Mouse (Mus musculus): ENCODE measurements at regions not wholly inside any gene's neighbourhood (a gene's known extent, or its start where the extent isn't known, plus 50 kb on each side); places are given as distances from the start of the nearest gene placed in this dataset.

DNA sequence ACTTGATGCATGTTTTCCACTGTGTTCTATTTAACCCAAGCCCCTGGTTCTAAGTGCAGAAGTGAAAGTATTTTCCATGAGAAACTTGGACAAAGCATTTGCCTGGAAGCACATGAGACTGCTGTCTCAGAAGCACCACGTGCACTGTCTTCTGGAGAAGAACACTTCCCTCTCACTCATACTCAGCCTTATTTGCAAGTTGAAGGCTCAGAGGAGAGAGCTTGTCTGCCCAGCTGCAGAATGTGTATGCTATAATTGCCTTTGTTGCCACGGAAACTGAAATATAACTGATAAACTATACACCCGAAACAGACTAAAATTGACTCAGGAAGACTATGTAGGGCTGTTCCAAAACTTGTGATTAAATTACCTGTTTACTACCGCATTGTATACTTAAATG, 3230.3 kb downstream of the 9330182O14Rik start:
- Histone ChIP-seq H3K4me3 (no peak overlapping the region), H3ac (ENCODE audit: control insufficient read depth, insufficient read length) (no peak overlapping the region), H3K36me3 (ENCODE audit: control insufficient read depth, insufficient read depth) (no peaks in the 10 kb centered on the region), H3K27me3 (ENCODE audit: control insufficient read depth, insufficient read depth, insufficient read length) (no peaks in the 10 kb centered on the region), H3K4me2 (ENCODE audit: low read depth) (peak overlapping the region; percentile 1), H3K79me2 (ENCODE audit: control insufficient read depth, insufficient read depth) (no peaks in the 10 kb centered on the region)
- no peak for TF ChIP-seq CEBPB (IDR thresholded peaks at IDR 0.05; ENCODE audit: insufficient read depth, poor library complexity, severe bottlenecking)
- TF ChIP-seq TCF12 (IDR thresholded peaks at IDR 0.05; ENCODE audit: insufficient read depth, poor library complexity, severe bottlenecking) = no peak
- TF ChIP-seq MYOG (IDR thresholded peaks at IDR 0.05; ENCODE audit: control insufficient read depth in 1 of 3, insufficient read depth in 1 of 3, insufficient read length in 2 of 3, low read depth in 2 of 3) = no peak
- no peak for TF ChIP-seq POLR2A (IDR thresholded peaks at IDR 0.05; ENCODE audit: insufficient read length, low read depth)
- TF ChIP-seq REST (IDR thresholded peaks at IDR 0.05; ENCODE audit: insufficient read depth, insufficient read length) = no peak
- TF ChIP-seq MYOD1 (IDR thresholded peaks at IDR 0.05; ENCODE audit: control insufficient read depth in 1 of 3, insufficient read length in 2 of 3, low read depth in 2 of 3) = no peak
- TF ChIP-seq MAX (IDR thresholded peaks at IDR 0.05; ENCODE audit: low read depth) = no peak
- TF ChIP-seq USF1 (IDR thresholded peaks at IDR 0.05; ENCODE audit: low read depth) = no peak
- no peak for TF ChIP-seq SRF (IDR thresholded peaks at IDR 0.05; ENCODE audit: control insufficient read depth, insufficient read length, low read depth)
- no peak for TF ChIP-seq POLR2AphosphoS2 (IDR thresholded peaks at IDR 0.05; ENCODE audit: insufficient read length, low read depth)
- no peak for TF ChIP-seq TCF3 (IDR thresholded peaks at IDR 0.05; ENCODE audit: insufficient read length, low read depth)

- Histone ChIP-seq H3ac (ENCODE audit: control insufficient read depth, insufficient read length) (no peak overlapping the region), H3K4me3 (no peak overlapping the region), H3K27me3 (ENCODE audit: control insufficient read depth, insufficient read depth, insufficient read length) (no peaks in the 10 kb centered on the region), H3K4me2 (ENCODE audit: low read depth) (no peak overlapping the region), H3K36me3 (ENCODE audit: control insufficient read depth, insufficient read depth) (no peaks in the 10 kb centered on the region), H3K79me2 (ENCODE audit: control insufficient read depth, insufficient read depth) (no peaks in the 10 kb centered on the region)
- TF ChIP-seq REST (IDR thresholded peaks at IDR 0.05; ENCODE audit: insufficient read depth, insufficient read length) = no peak
- TF ChIP-seq POLR2A (IDR thresholded peaks at IDR 0.05; ENCODE audit: insufficient read length, low read depth) = no peak
- no peak for TF ChIP-seq TCF3 (IDR thresholded peaks at IDR 0.05; ENCODE audit: insufficient read length, low read depth)
- TF ChIP-seq POLR2AphosphoS2 (IDR thresholded peaks at IDR 0.05; ENCODE audit: insufficient read length, low read depth) = no peak
- no peak for TF ChIP-seq E2F4 (IDR thresholded peaks at IDR 0.05; ENCODE audit: insufficient read depth)
- TF ChIP-seq MYOD1 (IDR thresholded peaks at IDR 0.05; ENCODE audit: control insufficient read depth in 1 of 3, insufficient read length in 2 of 3, low read depth in 2 of 3) = no peak
- no peak for TF ChIP-seq MYOG (IDR thresholded peaks at IDR 0.05; ENCODE audit: control insufficient read depth in 1 of 3, insufficient read depth in 1 of 3, insufficient read length in 2 of 3, low read depth in 2 of 3)
- TF ChIP-seq CEBPB (IDR thresholded peaks at IDR 0.05; ENCODE audit: insufficient read depth, poor library complexity, severe bottlenecking) = no peak
- no peak for TF ChIP-seq USF1 (IDR thresholded peaks at IDR 0.05; ENCODE audit: low read depth)
- TF ChIP-seq TCF12 (IDR thresholded peaks at IDR 0.05; ENCODE audit: insufficient read depth, poor library complexity, severe bottlenecking) = no peak
- no peak for TF ChIP-seq MAX (IDR thresholded peaks at IDR 0.05; ENCODE audit: low read depth)
- no peak for TF ChIP-seq SRF (IDR thresholded peaks at IDR 0.05; ENCODE audit: control insufficient read depth, insufficient read length, low read depth)
Measured at GRCm38 (mm10) chr15:43373072-43373471, 3238.9 kb downstream of the 9330182O14Rik start.

DNA sequence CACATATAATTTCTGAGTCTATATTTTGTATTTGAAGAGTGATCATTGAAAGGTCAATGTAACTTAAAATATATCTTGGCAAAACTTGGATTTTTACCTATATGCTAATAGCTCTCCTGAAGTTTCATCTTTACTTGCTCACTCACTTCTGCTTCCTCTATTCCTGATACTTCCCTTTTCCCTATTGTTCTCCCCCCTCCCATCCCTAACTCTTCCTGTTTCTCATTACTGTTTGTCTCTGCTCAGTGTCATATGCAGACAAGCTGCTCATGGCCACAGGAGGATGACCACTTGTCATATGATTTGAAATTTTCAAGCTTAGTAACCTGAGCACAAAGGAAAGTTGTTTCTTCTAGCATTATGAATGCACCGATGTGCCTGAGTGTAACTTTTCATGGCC, 3248.2 kb downstream of the 9330182O14Rik start:
- Histone ChIP-seq H3K4me3 (no peak overlapping the region), H3K36me3 (ENCODE audit: control insufficient read depth, insufficient read depth) (no peaks in the 10 kb centered on the region), H3K79me2 (ENCODE audit: control insufficient read depth, insufficient read depth) (no peaks in the 10 kb centered on the region), H3K27me3 (ENCODE audit: control insufficient read depth, insufficient read depth, insufficient read length) (no peaks in the 10 kb centered on the region), H3K4me2 (ENCODE audit: low read depth) (no peak overlapping the region), H3ac (ENCODE audit: control insufficient read depth, insufficient read length) (no peak overlapping the region)
- TF ChIP-seq REST (IDR thresholded peaks at IDR 0.05; ENCODE audit: insufficient read depth, insufficient read length) (no peak), SRF (IDR thresholded peaks at IDR 0.05; ENCODE audit: control insufficient read depth, insufficient read length, low read depth) (no peak), TCF3 (IDR thresholded peaks at IDR 0.05; ENCODE audit: insufficient read length, low read depth) (no peak), CEBPB (IDR thresholded peaks at IDR 0.05; ENCODE audit: insufficient read depth, poor library complexity, severe bottlenecking) (no peak), MAX (IDR thresholded peaks at IDR 0.05; ENCODE audit: low read depth) (no peak), E2F4 (IDR thresholded peaks at IDR 0.05; ENCODE audit: insufficient read depth) (no peak), MYOG (IDR thresholded peaks at IDR 0.05; ENCODE audit: control insufficient read depth in 1 of 3, insufficient read depth in 1 of 3, insufficient read length in 2 of 3, low read depth in 2 of 3) (no peak), MYOD1 (IDR thresholded peaks at IDR 0.05; ENCODE audit: control insufficient read depth in 1 of 3, insufficient read length in 2 of 3, low read depth in 2 of 3) (no peak), USF1 (IDR thresholded peaks at IDR 0.05; ENCODE audit: low read depth) (no peak), POLR2AphosphoS2 (IDR thresholded peaks at IDR 0.05; ENCODE audit: insufficient read length, low read depth) (no peak), TCF12 (IDR thresholded peaks at IDR 0.05; ENCODE audit: insufficient read depth, poor library complexity, severe bottlenecking) (no peak), POLR2A (IDR thresholded peaks at IDR 0.05; ENCODE audit: insufficient read length, low read depth) (no peak)

DNA sequence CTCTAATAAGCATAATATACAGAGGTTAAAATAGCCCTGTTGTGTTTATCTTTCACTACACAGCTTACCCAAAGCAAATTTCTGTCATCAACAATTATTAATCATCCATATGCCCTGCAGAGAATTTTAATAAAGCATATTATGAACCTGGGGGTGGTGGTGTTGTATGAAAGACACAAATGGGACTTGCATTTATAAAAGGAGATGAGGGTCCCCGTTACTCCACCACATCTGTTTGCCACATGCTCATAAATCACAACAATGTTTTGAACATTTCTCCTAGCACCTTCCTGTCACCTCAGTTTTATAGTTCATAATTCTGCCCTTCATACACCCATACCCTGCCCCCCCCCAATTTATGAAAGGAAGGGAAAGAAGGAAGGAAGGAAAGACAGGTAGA, 3265.7 kb downstream of the 9330182O14Rik start:
- no peak overlapping the region for H3K4me2 ChIP-seq (ENCODE audit: low read depth)
- no peak overlapping the region for H3ac ChIP-seq (ENCODE audit: control insufficient read depth, insufficient read length)
- no peak for TF ChIP-seq MAX (IDR thresholded peaks at IDR 0.05; ENCODE audit: low read depth)
- no peak for TF ChIP-seq TCF3 (IDR thresholded peaks at IDR 0.05; ENCODE audit: insufficient read length, low read depth)
- no peak for TF ChIP-seq USF1 (IDR thresholded peaks at IDR 0.05; ENCODE audit: low read depth)
- no peak for TF ChIP-seq CEBPB (IDR thresholded peaks at IDR 0.05; ENCODE audit: insufficient read depth, poor library complexity, severe bottlenecking)
- no peak for TF ChIP-seq POLR2A (IDR thresholded peaks at IDR 0.05; ENCODE audit: insufficient read length, low read depth)
- no peak for TF ChIP-seq MYOG (IDR thresholded peaks at IDR 0.05; ENCODE audit: control insufficient read depth in 1 of 3, insufficient read depth in 1 of 3, insufficient read length in 2 of 3, low read depth in 2 of 3)
- no peaks in the 10 kb centered on the region for H3K79me2 ChIP-seq (ENCODE audit: control insufficient read depth, insufficient read depth)
- no peaks in the 10 kb centered on the region for H3K36me3 ChIP-seq (ENCODE audit: control insufficient read depth, insufficient read depth)
- no peaks in the 10 kb centered on the region for H3K27me3 ChIP-seq (ENCODE audit: control insufficient read depth, insufficient read depth, insufficient read length)
- H3K4me3 ChIP-seq = no peak overlapping the region

DNA sequence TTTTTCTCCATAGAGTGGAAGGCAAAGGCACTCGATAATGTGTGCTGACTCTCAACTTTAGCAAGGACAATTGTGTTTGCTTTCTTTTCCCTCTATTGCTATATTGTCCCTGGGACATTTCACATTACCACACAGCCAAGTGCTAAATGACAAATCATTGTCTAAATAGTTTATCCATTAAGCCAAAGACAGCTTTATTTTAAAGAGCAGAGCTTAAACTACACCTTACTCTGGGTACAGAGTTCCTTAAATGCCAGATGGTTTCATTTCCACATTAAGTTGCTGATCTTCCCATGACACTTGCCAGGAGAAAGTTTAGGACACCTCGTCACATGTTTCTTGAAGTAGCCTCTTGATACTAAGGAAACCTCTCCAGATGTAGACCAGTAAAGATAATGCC, 3269.4 kb downstream of the 9330182O14Rik start:
- Histone ChIP-seq H3K79me2 (ENCODE audit: control insufficient read depth, insufficient read depth) (no peaks in the 10 kb centered on the region), H3K4me2 (ENCODE audit: low read depth) (no peak overlapping the region), H3K36me3 (ENCODE audit: control insufficient read depth, insufficient read depth) (no peaks in the 10 kb centered on the region), H3K27me3 (ENCODE audit: control insufficient read depth, insufficient read depth, insufficient read length) (no peaks in the 10 kb centered on the region), H3ac (ENCODE audit: control insufficient read depth, insufficient read length) (no peak overlapping the region), H3K4me3 (no peak overlapping the region)
- no peak for TF ChIP-seq TCF3 (IDR thresholded peaks at IDR 0.05; ENCODE audit: insufficient read length, low read depth)
- no peak for TF ChIP-seq POLR2AphosphoS2 (IDR thresholded peaks at IDR 0.05; ENCODE audit: insufficient read length, low read depth)
- no peak for TF ChIP-seq USF1 (IDR thresholded peaks at IDR 0.05; ENCODE audit: low read depth)
- TF ChIP-seq SRF (IDR thresholded peaks at IDR 0.05; ENCODE audit: control insufficient read depth, insufficient read length, low read depth) = no peak
- TF ChIP-seq E2F4 (IDR thresholded peaks at IDR 0.05; ENCODE audit: insufficient read depth) = no peak
- TF ChIP-seq REST (IDR thresholded peaks at IDR 0.05; ENCODE audit: insufficient read depth, insufficient read length) = no peak
- no peak for TF ChIP-seq TCF12 (IDR thresholded peaks at IDR 0.05; ENCODE audit: insufficient read depth, poor library complexity, severe bottlenecking)

Measured in myocyte (in vitro differentiated cells).